Mouse (Mus musculus) megakaryocyte, embryonic 14.5 days (primary cell): ENCODE measurements at regions not wholly inside any gene's neighbourhood (a gene's known extent, or its start where the extent isn't known, plus 50 kb on each side); places are given as distances from the start of the nearest gene placed in this dataset.

Experiments
- FLI1 ChIP-seq: IDR thresholded peaks from 2 replicates; pipeline ENCODE4 v1.6.1; 2012; ENCODE audit warnings: low read length, inconsistent platforms, mixed read lengths
- GATA1 ChIP-seq: IDR thresholded peaks from 3 replicates; pipeline ENCODE4 v1.6.1; 2012; ENCODE audit warnings: mixed read lengths, low read length, inconsistent platforms, borderline replicate concordance

GRCm38 (mm10) chr5:111943337-111944162 lies 209.8 kb downstream of the Gm26897 start:
- TF ChIP-seq GATA1 (no peak), FLI1 (no peak)
